Mouse (Mus musculus): ENCODE data around the gene Kif26a. TPM values are rescaled to one million over a fixed set of nuclear protein-coding genes. Genes with fewer than 3 reads are reported as not detected.

The Kif26a gene
- polyA plus RNA-seq (2015; fragmentation: Nextera tagmentation; extraction: Ambion mirVana) = 3.8 and 4.4 TPM in 2 replicates

- Histone ChIP-seq H3K4me2 (replicated peaks; ENCODE audit: low read depth, low read length) (peak within 1 kb of the TSS; percentile 87), H3K36me3 (ENCODE audit: insufficient read depth, low read length) (no peaks in the 10 kb centered on the region), H3K27ac (ENCODE audit: low read length) (peak within 1 kb of the TSS; percentile 58), H3K4me3 (ENCODE audit: low read length) (peak within 1 kb of the TSS; percentile 61), H3K4me1 (ENCODE audit: insufficient read depth, low read length) (peaks cover 52% of the 10 kb centered on the region), H3K9me3 (ENCODE audit: low read length) (no peaks in the 10 kb centered on the region), H3K27me3 (ENCODE audit: insufficient read depth, low read length) (peaks cover 57% of the 10 kb centered on the region), H3K9ac (replicated peaks; ENCODE audit: low read length) (peak within 1 kb of the TSS; percentile 73)
- 0% methylated on average over 66 of the region's 68 CpGs for WGBS
- peak; percentile 75 for ATAC-seq (ENCODE audit: low FRiP score, low TSS enrichment)
Observed at GRCm38 (mm10) chr12:112145875-112146651, at the start of gene Kif26a. Gene Kif26a (plus strand): TSS chr12:112146208.

- H3K27ac ChIP-seq (ENCODE audit: low read length) = no peak overlapping the region
- no peaks in the 10 kb centered on the region for H3K9me3 ChIP-seq (ENCODE audit: low read length)
- H3K4me2 ChIP-seq (replicated peaks; ENCODE audit: low read depth, low read length) = no peak overlapping the region
- no peaks in the 10 kb centered on the region for H3K36me3 ChIP-seq (ENCODE audit: insufficient read depth, low read length)
- no peak; the same call in 1 of the 2 replicates for ATAC-seq (ENCODE audit: low FRiP score, low TSS enrichment)
- H3K9ac ChIP-seq (replicated peaks; ENCODE audit: low read length) = no peak overlapping the region
- 59% methylated on average over 8 of the region's 8 CpGs for WGBS
- H3K4me3 ChIP-seq (ENCODE audit: low read length) = no peak overlapping the region
- no peaks in the 10 kb centered on the region for H3K4me1 ChIP-seq (ENCODE audit: insufficient read depth, low read length)
- H3K27me3 ChIP-seq (ENCODE audit: insufficient read depth, low read length) = 0 out of 2 replicates have a peak, but pooled peaks cover under 1% of the 10 kb centered on the region
Observed at GRCm38 (mm10) chr12:112096733-112097117, 49.3 kb upstream of the Kif26a start.

GRCm38 (mm10) chr12:112100106-112100505 is 45.9 kb upstream of the Kif26a start:
- Histone ChIP-seq H3K36me3 (ENCODE audit: insufficient read depth, low read length) (no peaks in the 10 kb centered on the region), H3K27ac (ENCODE audit: low read length) (no peak overlapping the region), H3K9ac (replicated peaks; ENCODE audit: low read length) (no peak overlapping the region), H3K27me3 (ENCODE audit: insufficient read depth, low read length) (no peaks in the 10 kb centered on the region), H3K4me2 (replicated peaks; ENCODE audit: low read depth, low read length) (no peak overlapping the region), H3K4me1 (ENCODE audit: insufficient read depth, low read length) (no peaks in the 10 kb centered on the region), H3K9me3 (ENCODE audit: low read length) (no peaks in the 10 kb centered on the region), H3K4me3 (ENCODE audit: low read length) (no peak overlapping the region)
- WGBS = 71% methylated on average over 4 of the region's 4 CpGs
- ATAC-seq (ENCODE audit: low FRiP score, low TSS enrichment) = no peak

- no peak overlapping the region for H3K9ac ChIP-seq (replicated peaks; ENCODE audit: low read length)
- no peak overlapping the region for H3K27ac ChIP-seq (ENCODE audit: low read length)
- H3K36me3 ChIP-seq (ENCODE audit: insufficient read depth, low read length) = no peaks in the 10 kb centered on the region
- no peak overlapping the region for H3K4me2 ChIP-seq (replicated peaks; ENCODE audit: low read depth, low read length)
- H3K4me3 ChIP-seq (ENCODE audit: low read length) = no peak overlapping the region
- WGBS = 54% methylated on average over 4 of the region's 4 CpGs
- H3K27me3 ChIP-seq (ENCODE audit: insufficient read depth, low read length) = no peaks in the 10 kb centered on the region
- no peaks in the 10 kb centered on the region for H3K9me3 ChIP-seq (ENCODE audit: low read length)
- ATAC-seq (ENCODE audit: low FRiP score, low TSS enrichment) = no peak
- H3K4me1 ChIP-seq (ENCODE audit: insufficient read depth, low read length) = no peaks in the 10 kb centered on the region
Observed at GRCm38 (mm10) chr12:112101045-112101444, 45.0 kb upstream of the Kif26a start.

- Histone ChIP-seq H3K36me3 (ENCODE audit: insufficient read depth, low read length) (no peaks in the 10 kb centered on the region), H3K27ac (ENCODE audit: low read length) (no peak overlapping the region), H3K9me3 (ENCODE audit: low read length) (no peaks in the 10 kb centered on the region), H3K9ac (replicated peaks; ENCODE audit: low read length) (no peak overlapping the region), H3K4me1 (ENCODE audit: insufficient read depth, low read length) (peaks cover 9% of the 10 kb centered on the region), H3K4me2 (replicated peaks; ENCODE audit: low read depth, low read length) (no peak overlapping the region), H3K4me3 (ENCODE audit: low read length) (no peak overlapping the region), H3K27me3 (ENCODE audit: insufficient read depth, low read length) (no peaks in the 10 kb centered on the region)
- ATAC-seq (ENCODE audit: low FRiP score, low TSS enrichment) = no peak
- 86% methylated on average over 5 of the region's 5 CpGs for WGBS
Observed at GRCm38 (mm10) chr12:112103179-112103578, 42.8 kb upstream of the Kif26a start.

- WGBS = 84% methylated on average over 11 of the region's 11 CpGs
- Histone ChIP-seq H3K4me1 (ENCODE audit: insufficient read depth, low read length) (peaks cover 9% of the 10 kb centered on the region), H3K9me3 (ENCODE audit: low read length) (no peaks in the 10 kb centered on the region), H3K36me3 (ENCODE audit: insufficient read depth, low read length) (no peaks in the 10 kb centered on the region), H3K4me3 (ENCODE audit: low read length) (no peak overlapping the region), H3K9ac (replicated peaks; ENCODE audit: low read length) (no peak overlapping the region), H3K27me3 (ENCODE audit: insufficient read depth, low read length) (no peaks in the 10 kb centered on the region), H3K4me2 (replicated peaks; ENCODE audit: low read depth, low read length) (no peak overlapping the region), H3K27ac (ENCODE audit: low read length) (no peak overlapping the region)
- no peak for ATAC-seq (ENCODE audit: low FRiP score, low TSS enrichment)
Observed at GRCm38 (mm10) chr12:112104890-112105289, 41.1 kb upstream of the Kif26a start.

GRCm38 (mm10) chr12:112106541-112106971 is 39.5 kb upstream of the Kif26a start, which contains the start of gene Aspg:
Gene Aspg (plus strand): TSS chr12:112106679.
- Histone ChIP-seq H3K9me3 (ENCODE audit: low read length) (no peaks in the 10 kb centered on the region), H3K36me3 (ENCODE audit: insufficient read depth, low read length) (no peaks in the 10 kb centered on the region), H3K27me3 (ENCODE audit: insufficient read depth, low read length) (no peaks in the 10 kb centered on the region), H3K4me3 (ENCODE audit: low read length) (peak within 1 kb of the TSS; percentile 33), H3K4me1 (ENCODE audit: insufficient read depth, low read length) (peaks cover 9% of the 10 kb centered on the region), H3K4me2 (replicated peaks; ENCODE audit: low read depth, low read length) (peak within 1 kb of the TSS; percentile 46), H3K9ac (replicated peaks; ENCODE audit: low read length) (no peak within 1 kb of the TSS; the same call in 1 of the 2 replicates), H3K27ac (ENCODE audit: low read length) (no peak within 1 kb of the TSS)
- ATAC-seq (ENCODE audit: low FRiP score, low TSS enrichment) = peak; percentile 75
- 2% methylated on average over 14 of the region's 14 CpGs for WGBS

- Histone ChIP-seq H3K27me3 (ENCODE audit: insufficient read depth, low read length) (no peaks in the 10 kb centered on the region), H3K9ac (replicated peaks; ENCODE audit: low read length) (no peak overlapping the region), H3K27ac (ENCODE audit: low read length) (no peak overlapping the region), H3K36me3 (ENCODE audit: insufficient read depth, low read length) (no peaks in the 10 kb centered on the region), H3K4me3 (ENCODE audit: low read length) (no peak overlapping the region), H3K4me1 (ENCODE audit: insufficient read depth, low read length) (peaks cover 9% of the 10 kb centered on the region), H3K9me3 (ENCODE audit: low read length) (no peaks in the 10 kb centered on the region), H3K4me2 (replicated peaks; ENCODE audit: low read depth, low read length) (no peak overlapping the region)
- WGBS = 90% methylated on average over 8 of the region's 8 CpGs
- no peak for ATAC-seq (ENCODE audit: low FRiP score, low TSS enrichment)
Observed at GRCm38 (mm10) chr12:112107685-112108084, 38.3 kb upstream of the Kif26a start.

- Histone ChIP-seq H3K27ac (ENCODE audit: low read length) (no peak overlapping the region), H3K9me3 (ENCODE audit: low read length) (no peaks in the 10 kb centered on the region), H3K4me1 (ENCODE audit: insufficient read depth, low read length) (peaks cover 9% of the 10 kb centered on the region), H3K4me2 (replicated peaks; ENCODE audit: low read depth, low read length) (no peak overlapping the region), H3K27me3 (ENCODE audit: insufficient read depth, low read length) (no peaks in the 10 kb centered on the region), H3K36me3 (ENCODE audit: insufficient read depth, low read length) (no peaks in the 10 kb centered on the region), H3K4me3 (ENCODE audit: low read length) (no peak overlapping the region), H3K9ac (replicated peaks; ENCODE audit: low read length) (no peak overlapping the region)
- 51% methylated on average over 11 of the region's 11 CpGs for WGBS
- ATAC-seq (ENCODE audit: low FRiP score, low TSS enrichment) = no peak
Observed at GRCm38 (mm10) chr12:112108696-112109445, 37.1 kb upstream of the Kif26a start.

GRCm38 (mm10) chr12:112109701-112110100 is 36.3 kb upstream of the Kif26a start:
- H3K4me3 ChIP-seq (ENCODE audit: low read length) = no peak overlapping the region
- H3K9ac ChIP-seq (replicated peaks; ENCODE audit: low read length) = no peak overlapping the region
- 75% methylated on average over 9 of the region's 9 CpGs for WGBS
- peaks cover 9% of the 10 kb centered on the region for H3K4me1 ChIP-seq (ENCODE audit: insufficient read depth, low read length)
- no peaks in the 10 kb centered on the region for H3K36me3 ChIP-seq (ENCODE audit: insufficient read depth, low read length)
- H3K27ac ChIP-seq (ENCODE audit: low read length) = no peak overlapping the region
- ATAC-seq (ENCODE audit: low FRiP score, low TSS enrichment) = no peak
- no peaks in the 10 kb centered on the region for H3K9me3 ChIP-seq (ENCODE audit: low read length)
- H3K27me3 ChIP-seq (ENCODE audit: insufficient read depth, low read length) = no peaks in the 10 kb centered on the region
- H3K4me2 ChIP-seq (replicated peaks; ENCODE audit: low read depth, low read length) = no peak overlapping the region
